Mouse (Mus musculus): ENCODE measurements around the gene Vmn1r132.
"Not testable (repeated sequence)": the region's sequence is repeated elsewhere in the genome, so short reads cannot be mapped to it uniquely, and the experiment has no call there.

Vmn1r132 gene

DNA sequence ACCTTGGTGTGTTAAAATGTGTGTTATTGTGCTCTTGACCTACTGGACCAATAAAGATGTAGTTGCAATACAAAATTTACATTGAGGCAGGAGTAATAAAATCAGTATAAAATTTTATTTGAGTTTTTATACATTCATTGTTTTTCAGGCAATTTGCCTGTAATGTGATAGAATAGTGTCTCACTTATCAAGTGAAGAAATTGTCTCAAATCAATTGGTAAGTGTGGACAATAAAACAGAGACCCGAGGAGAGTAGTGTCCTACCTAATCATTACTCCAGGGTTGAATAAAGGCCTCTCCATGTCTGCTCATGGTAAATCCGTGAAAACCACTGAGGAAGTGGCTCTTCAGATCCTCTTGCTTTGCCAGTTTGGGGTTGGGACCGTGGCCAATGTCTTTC is at the start of gene Vmn1r132:
TSS of gene Vmn1r132 (plus strand) at position 301 of the 400 bp plus-strand sequence.
- not testable (repeated sequence) for H3K27me3 ChIP-seq (ENCODE audit: insufficient read depth, low read length); H3K4me1 ChIP-seq (replicated peaks; ENCODE audit: low read depth, low read length); H3K9me3 ChIP-seq (ENCODE audit: low read length); H3K36me3 ChIP-seq (ENCODE audit: insufficient read depth, low read length); H3K4me3 ChIP-seq (replicated peaks; ENCODE audit: low read length)
